Comparison of ENCODE assay signal across 8 mouse cellular contexts in the genomic region with DNA sequence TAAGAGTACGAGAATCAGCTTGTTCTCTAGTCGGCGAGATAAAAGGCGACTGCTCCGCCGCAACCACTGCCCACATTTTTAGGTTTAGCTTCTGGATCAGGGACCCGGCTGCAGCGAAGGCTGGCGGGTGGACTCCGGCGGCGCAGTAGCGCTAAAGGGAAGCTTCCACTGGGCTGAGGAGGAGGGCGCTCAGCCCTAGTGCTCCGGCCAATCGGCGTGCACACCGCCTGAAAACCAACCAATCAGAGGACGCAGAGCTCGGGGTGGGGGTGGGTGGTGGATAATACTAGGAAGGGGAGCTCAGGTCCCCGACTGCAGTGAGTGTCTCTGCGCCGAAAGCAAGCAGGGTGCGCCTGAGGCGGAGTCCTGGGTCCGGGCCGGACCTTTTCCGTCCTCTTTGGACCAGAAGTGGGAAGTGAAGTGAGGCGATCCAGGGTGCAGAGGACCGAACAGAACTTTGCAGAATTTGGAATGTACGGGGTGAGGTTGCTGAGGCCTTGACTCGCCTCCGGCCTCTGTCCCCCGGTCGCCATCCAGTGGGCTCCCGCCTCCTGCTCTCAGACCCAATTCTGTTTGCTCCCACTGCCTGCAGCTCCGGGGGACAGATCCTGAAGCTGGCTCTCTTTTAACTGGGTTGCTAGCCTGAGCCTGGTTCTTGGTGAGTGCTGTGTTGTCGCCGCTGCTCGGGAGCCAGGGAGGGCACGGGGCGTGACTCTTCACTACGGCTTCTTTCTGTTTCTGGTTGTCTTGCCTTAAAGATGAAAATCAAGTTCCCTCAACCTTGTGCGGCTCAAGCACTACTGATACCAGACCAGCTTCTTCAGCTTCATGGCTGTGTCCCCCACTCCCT. TPM values are rescaled to one million over a fixed set of nuclear protein-coding genes. Genes with fewer than 3 reads are reported as not detected.
DNase-seq lines count a peak whose midpoint lies in the region; ATAC-seq and TF ChIP-seq lines count a peak whose summit lies in the region.

A gene (plus strand): TSS at position 311 of the 850 bp plus-strand sequence.

- no peaks in the 10 kb centered on the region for H3K36me3 ChIP-seq in erythroblast, embryonic 14.5 days (ENCODE audit: control insufficient read depth)
- H3K36me3 ChIP-seq in intestine, postnatal 0 days (ENCODE audit: control insufficient read depth, insufficient read depth), result no peaks in the 10 kb centered on the region
- H3K36me3 ChIP-seq in limb, embryonic 15.5 days, result no peaks in the 10 kb centered on the region
- no peaks in the 10 kb centered on the region for H3K36me3 ChIP-seq in midbrain, embryonic 14.5 days (ENCODE audit: control insufficient read depth, insufficient read depth, low read length)
- no peaks in the 10 kb centered on the region for H3K36me3 ChIP-seq in stomach, embryonic 15.5 days

- DNase-seq in embryo, embryonic 11.5 days (ENCODE audit: low read depth, low spot score), result peak; percentile 88
- DNase-seq in heart, adult 18-20 months, result peak; percentile 66 to 78
- peak; percentile 88 for DNase-seq in midbrain, embryonic 14.5 days

- no peak within 1 kb of the TSS for H3K9ac ChIP-seq in intestine, postnatal 0 days (ENCODE audit: low read depth, low read length)
- H3K9ac ChIP-seq in limb, embryonic 15.5 days, result peak within 1 kb of the TSS; percentile 39; the same call in 1 of the 2 replicates
- no peak within 1 kb of the TSS for H3K9ac ChIP-seq in midbrain, embryonic 14.5 days (replicated peaks; ENCODE audit: low read length)
- no peak within 1 kb of the TSS for H3K9ac ChIP-seq in stomach, embryonic 15.5 days

- TF ChIP-seq CTCF in intestine, postnatal 0 days (IDR thresholded peaks at IDR 0.05; ENCODE audit: low read depth), result no peak

- no peaks in the 10 kb centered on the region for H3K4me1 ChIP-seq in erythroblast, embryonic 14.5 days (ENCODE audit: control insufficient read depth)
- 0 out of 2 replicates have a peak, but pooled peaks cover 5% of the 10 kb centered on the region for H3K4me1 ChIP-seq in intestine, postnatal 0 days (replicated peaks; ENCODE audit: control insufficient read depth, insufficient read depth, low read length)
- peaks cover 30% of the 10 kb centered on the region for H3K4me1 ChIP-seq in limb, embryonic 15.5 days
- H3K4me1 ChIP-seq in midbrain, embryonic 14.5 days (ENCODE audit: control insufficient read depth, insufficient read depth, low read length), result peaks cover 18% of the 10 kb centered on the region
- peaks cover 24% of the 10 kb centered on the region for H3K4me1 ChIP-seq in stomach, embryonic 15.5 days

- H3K27me3 ChIP-seq in erythroblast, embryonic 14.5 days (ENCODE audit: control insufficient read depth), result peaks cover 96% of the 10 kb centered on the region
- H3K27me3 ChIP-seq in intestine, postnatal 0 days (replicated peaks; ENCODE audit: control insufficient read depth, insufficient read depth, low read length), result peaks cover 98% of the 10 kb centered on the region
- peaks cover 96% of the 10 kb centered on the region for H3K27me3 ChIP-seq in limb, embryonic 15.5 days
- peaks cover 99% of the 10 kb centered on the region for H3K27me3 ChIP-seq in midbrain, embryonic 14.5 days (ENCODE audit: control insufficient read depth, insufficient read depth, low read length)
- H3K27me3 ChIP-seq in stomach, embryonic 15.5 days (replicated peaks), result peaks cover 82% of the 10 kb centered on the region

- H3K27ac ChIP-seq in intestine, postnatal 0 days (ENCODE audit: low read depth, low read length), result no peak within 1 kb of the TSS
- no peak within 1 kb of the TSS for H3K27ac ChIP-seq in limb, embryonic 15.5 days
- H3K27ac ChIP-seq in midbrain, embryonic 14.5 days (replicated peaks; ENCODE audit: low read depth, low read length), result no peak within 1 kb of the TSS
- no peak within 1 kb of the TSS for H3K27ac ChIP-seq in stomach, embryonic 15.5 days

- 2% methylated on average over 44 of the region's 44 CpGs for WGBS in intestine, postnatal 0 days
- under 1% methylated on average over 43 of the region's 44 CpGs for WGBS in limb, embryonic 15.5 days
- under 1% methylated on average over 44 of the region's 44 CpGs for WGBS in midbrain, embryonic 14.5 days
- under 1% methylated on average over 44 of the region's 44 CpGs for WGBS in stomach, embryonic 15.5 days

- H3K9me3 ChIP-seq in erythroblast, embryonic 14.5 days (ENCODE audit: control insufficient read depth, low read length), result peaks cover 5% of the 10 kb centered on the region; the same call in 1 of the 2 replicates
- no peaks in the 10 kb centered on the region for H3K9me3 ChIP-seq in intestine, postnatal 0 days (ENCODE audit: control insufficient read depth)
- H3K9me3 ChIP-seq in limb, embryonic 15.5 days, result no peaks in the 10 kb centered on the region
- H3K9me3 ChIP-seq in midbrain, embryonic 14.5 days (ENCODE audit: control insufficient read depth, low read length), result no peaks in the 10 kb centered on the region
- H3K9me3 ChIP-seq in stomach, embryonic 15.5 days, result no peaks in the 10 kb centered on the region

- no peak for ATAC-seq in erythroblast, adult 5-6 weeks (replicated peaks; ENCODE audit: low FRiP score, poor library complexity, severe bottlenecking)
- ATAC-seq in intestine, postnatal 0 days, result peak; percentile 61
- ATAC-seq in limb, embryonic 15.5 days (ENCODE audit: insufficient number of reproducible peaks, low FRiP score, low TSS enrichment, low read depth), result peak; percentile 96
- ATAC-seq in midbrain, embryonic 14.5 days (ENCODE audit: low FRiP score, low TSS enrichment), result peak; percentile 95
- ATAC-seq in stomach, embryonic 15.5 days (ENCODE audit: insufficient read depth, low FRiP score, low read depth), result peak; percentile 96

- H3K4me2 ChIP-seq in intestine, postnatal 0 days (replicated peaks; ENCODE audit: low read depth), result peak within 1 kb of the TSS; percentile 68
- H3K4me2 ChIP-seq in limb, embryonic 15.5 days, result peak within 1 kb of the TSS; percentile 84
- peak within 1 kb of the TSS; percentile 64 for H3K4me2 ChIP-seq in midbrain, embryonic 14.5 days (ENCODE audit: low read length)
- peak within 1 kb of the TSS; percentile 75 for H3K4me2 ChIP-seq in stomach, embryonic 15.5 days

- H3K4me3 ChIP-seq in erythroblast, embryonic 14.5 days (replicated peaks), result peak within 1 kb of the TSS; percentile 33
- peak within 1 kb of the TSS; percentile 44 for H3K4me3 ChIP-seq in intestine, postnatal 0 days (ENCODE audit: low read depth, low read length)
- H3K4me3 ChIP-seq in limb, embryonic 15.5 days, result peak within 1 kb of the TSS; percentile 51
- H3K4me3 ChIP-seq in midbrain, embryonic 14.5 days (replicated peaks; ENCODE audit: low read depth, low read length), result peak within 1 kb of the TSS; percentile 33
- H3K4me3 ChIP-seq in stomach, embryonic 15.5 days (replicated peaks), result peak within 1 kb of the TSS; percentile 43

RNA-seq across cellular contexts. Expression of the gene that starts here (rescaled TPM):
- 0.01 TPM in 1 of 2 replicates, not detected in the other for polyA plus RNA-seq in erythroblast, embryonic 14.5 days (2012)
- total RNA-seq in erythroblast, adult 5-6 weeks (2015; ENCODE audit: low replicate concordance), result not detected in 2 replicates
- not detected in 2 replicates for total RNA-seq in erythroblast, adult 5-6 weeks (2017; ENCODE audit: low replicate concordance)
- total RNA-seq in heart, adult 18-20 months (2021), result under 1 TPM; 0.17 to 0.44 TPM
- polyA plus RNA-seq in intestine, postnatal 0 days (2015; fragmentation: Nextera tagmentation; extraction: Ambion mirVana), result 0.07 and 0.16 TPM in 2 replicates
- 10.6 and 14.7 TPM in 2 replicates for polyA plus RNA-seq in limb, embryonic 15.5 days (2015; fragmentation: Nextera tagmentation; extraction: Ambion mirVana)
- 0.09 TPM in 1 of 2 replicates, not detected in the other for polyA plus RNA-seq in midbrain, embryonic 14.5 days (2014; fragmentation: Nextera tagmentation; extraction: Ambion mirVana)
- 1.2 TPM in 2 replicates for polyA plus RNA-seq in stomach, embryonic 15.5 days (2015; fragmentation: Nextera tagmentation; extraction: Ambion mirVana)

Comparison
In these comparisons a context has a peak if more than half of its experiments do, and no peak if none do; other contexts are left out.
1. Peak in DNase-seq in heart, adult 18-20 months; RNA of the gene not detected or under 1 TPM.
2. Peak in ATAC-seq, H3K4me3 ChIP-seq and H3K4me2 ChIP-seq in intestine, postnatal 0 days; RNA of the gene not detected or under 1 TPM.
3. Peak in DNase-seq, ATAC-seq, H3K4me3 ChIP-seq and H3K4me2 ChIP-seq in midbrain, embryonic 14.5 days; RNA of the gene not detected or under 1 TPM.